Mouse (Mus musculus) cortical plate, adult 2 months (tissue): Measurements from ENCODE around the gene Ccdc162. TPM values are rescaled to one million over a fixed set of nuclear protein-coding genes. Genes with fewer than 3 reads are reported as not detected.

Experiments used
- H3K27ac ChIP-seq: fragments of 200-500 bp; 2 replicates; pipeline ENCODE4 v1.5.1; 2012; ENCODE audit warnings: low read length, control low read depth, inconsistent platforms; ENCODE audit not compliant: insufficient read depth
- H3K4me1 ChIP-seq: fragments of 200-500 bp; 2 replicates; pipeline ENCODE4 v1.6.1; 2011; ENCODE audit warnings: low read length; ENCODE audit not compliant: control insufficient read depth, insufficient read depth
- H3K4me3 ChIP-seq: fragments of 200-500 bp; 2 replicates; pipeline ENCODE4 v1.5.1; 2011; ENCODE audit warnings: mild to moderate bottlenecking, low read length, control low read depth; ENCODE audit not compliant: insufficient read depth
- CTCF ChIP-seq: fragments of 200-500 bp; IDR thresholded peaks from 2 replicates; pipeline ENCODE4 v1.5.1; 2011; ENCODE audit warnings: mild to moderate bottlenecking, control low read depth, low read length; ENCODE audit not compliant: insufficient read depth; ENCODE audit errors: extremely low read depth
- POLR2A ChIP-seq: fragments of 200-500 bp; IDR thresholded peaks from 2 replicates; pipeline ENCODE4 v1.6.1; 2011; ENCODE audit warnings: mild to moderate bottlenecking, low read length, control low read depth; ENCODE audit not compliant: insufficient read depth; ENCODE audit errors: extremely low read depth
- polyA plus RNA-seq: library from polyadenylated mRNA; depleted of rRNA; stranded (reverse); fragments of >200 nt; gene quantifications from 2 replicates; pipeline ENCODE4 v1.2.3, GENCODE M21; 2012

The Ccdc162 gene
- polyA plus RNA-seq, 1 experiment = 0.88 TPM

DNA sequence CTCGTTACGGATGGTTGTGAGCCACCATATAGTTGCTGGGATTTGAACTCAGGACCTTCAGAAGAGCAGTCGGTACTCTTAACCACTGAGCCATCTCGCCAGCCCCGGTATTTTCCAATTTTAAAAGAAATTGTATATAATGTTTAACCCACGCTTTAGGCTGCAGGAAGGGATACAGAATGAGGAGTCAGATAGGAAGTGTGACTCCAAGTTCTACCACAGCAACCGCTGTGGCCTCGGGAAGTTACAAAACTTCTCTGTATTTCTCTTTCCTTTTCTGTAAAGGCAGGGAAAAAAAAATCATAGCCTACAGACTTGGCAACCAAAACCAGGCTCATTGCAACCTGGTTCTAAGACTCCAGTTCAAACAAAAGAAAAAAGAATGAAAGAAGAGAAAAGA lies 122.0 kb downstream of the Ccdc162 start:
- TF ChIP-seq CTCF (no peak), POLR2A (no peak)
- H3K27ac ChIP-seq = no peak overlapping the region
- H3K4me1 ChIP-seq = no peaks in the 10 kb centered on the region
- no peak overlapping the region for H3K4me3 ChIP-seq

DNA sequence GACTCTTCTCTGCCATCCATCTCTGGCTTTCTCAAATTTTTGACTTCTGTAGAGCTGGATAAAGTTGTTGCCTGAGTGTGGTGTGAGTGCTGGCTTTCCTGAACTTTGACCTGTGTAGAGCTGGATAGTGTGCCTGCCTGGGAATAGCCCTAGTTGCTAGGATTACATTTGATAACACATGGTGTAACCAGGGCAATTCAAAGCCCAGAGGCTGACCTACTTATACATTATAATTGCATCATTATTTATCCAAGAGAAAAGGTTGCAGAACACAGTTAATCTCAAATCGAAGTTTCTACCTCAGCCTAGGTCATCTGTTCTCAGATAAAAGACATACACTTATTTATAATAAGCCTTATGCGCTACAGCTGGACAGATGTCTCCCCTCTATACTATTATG lies 127.8 kb downstream of the Ccdc162 start:
- Histone ChIP-seq H3K27ac (no peak overlapping the region), H3K4me3 (no peak overlapping the region), H3K4me1 (no peaks in the 10 kb centered on the region)
- TF ChIP-seq CTCF = no peak
- TF ChIP-seq POLR2A = no peak

DNA sequence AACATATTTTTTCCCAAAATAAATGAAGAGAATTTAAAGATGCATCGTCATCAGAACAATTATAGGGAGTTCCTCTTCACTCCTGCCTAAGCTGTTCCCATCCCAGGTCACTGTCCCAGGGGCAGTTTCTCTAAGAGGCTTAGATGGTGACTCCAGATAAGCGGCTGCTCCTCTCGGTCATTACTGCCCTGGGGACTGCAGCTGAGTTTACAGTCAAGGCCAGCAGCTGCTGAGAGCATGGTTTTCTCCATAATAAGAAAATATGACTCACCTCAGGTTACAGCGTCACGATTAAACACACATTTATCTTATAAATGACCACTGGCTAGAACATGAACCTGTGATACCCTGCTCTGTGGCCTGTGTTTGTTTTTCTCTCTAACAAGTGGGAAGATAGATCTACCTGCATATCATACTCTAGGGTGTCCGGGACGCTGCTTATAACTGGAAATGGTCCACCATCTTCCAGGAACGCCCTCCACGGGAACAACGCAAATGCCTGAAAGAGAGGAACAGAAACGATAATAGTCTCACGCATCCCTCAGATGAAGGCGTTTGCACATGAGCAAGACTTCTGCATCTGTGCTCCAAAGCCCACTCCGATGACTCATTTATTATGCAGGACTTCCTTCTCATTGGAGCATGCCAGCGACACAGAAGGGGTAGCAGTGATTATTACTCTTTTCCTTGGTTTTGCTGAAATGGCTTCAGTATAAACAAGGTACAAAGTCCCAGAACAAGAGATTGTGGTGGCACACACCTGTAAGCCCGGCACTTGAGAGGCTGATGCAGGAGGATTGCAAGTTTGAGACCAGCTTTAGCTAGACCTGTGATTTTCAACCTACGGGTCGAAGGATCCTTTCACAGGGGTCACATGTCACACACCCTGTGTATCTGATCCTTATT lies 129.2 kb downstream of the Ccdc162 start:
- no peak for TF ChIP-seq CTCF
- no peak for TF ChIP-seq POLR2A

DNA sequence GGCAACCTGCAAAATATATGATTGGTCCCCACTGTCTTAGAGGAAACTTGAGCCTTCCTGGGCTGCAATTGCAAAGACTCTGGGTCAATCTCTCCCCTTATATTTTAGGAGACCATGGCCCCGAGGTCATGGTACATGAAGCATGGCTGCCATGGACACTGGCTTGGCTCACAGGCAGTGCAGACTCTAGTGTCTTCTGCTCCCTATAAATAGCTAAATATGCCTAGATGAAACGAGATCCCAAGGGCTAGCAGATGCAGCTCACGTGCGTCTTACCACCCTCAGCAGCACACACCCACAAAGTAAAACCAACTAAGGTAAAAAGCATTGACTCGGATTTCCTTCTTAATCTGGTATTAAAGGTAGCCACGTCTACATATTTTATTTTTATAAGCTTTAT lies 133.1 kb downstream of the Ccdc162 start:
- Histone ChIP-seq H3K4me3 (no peak overlapping the region), H3K4me1 (no peaks in the 10 kb centered on the region), H3K27ac (no peak overlapping the region)
- no peak for TF ChIP-seq POLR2A
- no peak for TF ChIP-seq CTCF

More for the DNA sequence above, 129.2 kb downstream of the Ccdc162 start:
- Histone ChIP-seq H3K4me3 (no peak overlapping the region), H3K4me1 (no peaks in the 10 kb centered on the region), H3K27ac (no peak overlapping the region)

DNA sequence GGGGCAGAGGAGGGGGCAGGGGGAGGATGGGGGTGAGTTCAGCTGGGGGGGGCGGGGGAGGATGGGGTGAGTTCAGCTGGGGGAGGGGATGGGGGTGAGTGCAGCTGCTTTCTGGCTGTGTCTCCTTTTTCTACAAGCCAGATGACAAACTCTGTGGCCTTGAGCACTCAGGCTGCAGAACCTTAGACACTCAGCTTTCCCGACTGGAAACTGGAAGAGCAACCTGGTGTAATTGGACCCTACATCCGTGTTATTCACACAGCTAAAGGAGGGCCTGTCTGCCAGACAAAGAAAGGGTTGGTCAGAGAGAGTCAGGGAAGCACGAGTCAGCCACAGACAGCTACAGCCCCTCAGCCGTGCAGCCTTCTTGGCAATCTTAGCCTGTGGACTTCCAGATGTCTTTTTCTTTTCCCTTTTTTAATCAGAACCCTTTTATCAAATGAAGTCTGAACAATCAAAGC lies 133.5 kb downstream of the Ccdc162 start:
- H3K4me1 ChIP-seq = no peaks in the 10 kb centered on the region
- no peak overlapping the region for H3K4me3 ChIP-seq
- TF ChIP-seq POLR2A (no peak), CTCF (no peak)
- H3K27ac ChIP-seq = no peak overlapping the region

DNA sequence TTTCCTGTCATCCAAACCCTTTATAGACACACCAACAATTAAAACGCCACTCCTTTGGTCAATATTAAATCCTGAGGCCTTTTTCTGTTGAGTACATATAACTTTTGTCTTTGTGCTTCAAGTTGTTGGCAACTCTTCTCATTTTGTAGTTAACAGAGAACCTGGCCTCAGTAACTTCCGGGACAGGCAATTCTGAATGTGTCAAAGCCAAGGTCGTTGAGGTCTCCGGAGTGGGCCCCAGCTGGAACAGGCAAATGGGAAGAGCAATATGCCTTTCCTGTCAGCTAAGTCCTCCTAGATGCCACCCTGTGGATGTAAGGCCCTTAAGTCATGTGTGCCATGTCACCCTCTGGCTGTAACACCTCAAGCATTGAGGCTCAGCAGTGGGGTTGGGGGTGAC lies 136.0 kb downstream of the Ccdc162 start:
- no peaks in the 10 kb centered on the region for H3K4me1 ChIP-seq
- TF ChIP-seq CTCF (no peak), POLR2A (no peak)
- H3K4me3 ChIP-seq = no peak overlapping the region
- no peak overlapping the region for H3K27ac ChIP-seq

DNA sequence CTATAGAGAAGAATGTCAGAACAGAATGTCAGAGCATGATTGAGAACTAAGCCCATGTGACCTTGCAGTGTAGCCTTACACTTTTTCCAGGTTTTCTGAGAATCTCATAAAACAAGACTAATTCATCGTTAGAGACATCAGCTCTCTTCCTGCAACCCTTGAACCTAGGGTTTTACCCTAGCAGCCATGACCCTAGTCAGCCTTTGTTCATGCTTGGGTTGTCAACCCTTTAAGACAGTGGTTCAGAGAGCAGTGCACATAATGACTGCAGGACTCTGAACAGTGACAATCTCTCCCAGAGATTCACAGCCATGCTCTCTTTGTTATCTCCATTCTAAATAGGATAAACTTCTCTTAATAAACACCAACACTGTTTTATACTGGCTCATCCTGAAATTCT lies 137.9 kb downstream of the Ccdc162 start:
- TF ChIP-seq CTCF (no peak), POLR2A (no peak)
- Histone ChIP-seq H3K4me3 (no peak overlapping the region), H3K4me1 (no peaks in the 10 kb centered on the region)

DNA sequence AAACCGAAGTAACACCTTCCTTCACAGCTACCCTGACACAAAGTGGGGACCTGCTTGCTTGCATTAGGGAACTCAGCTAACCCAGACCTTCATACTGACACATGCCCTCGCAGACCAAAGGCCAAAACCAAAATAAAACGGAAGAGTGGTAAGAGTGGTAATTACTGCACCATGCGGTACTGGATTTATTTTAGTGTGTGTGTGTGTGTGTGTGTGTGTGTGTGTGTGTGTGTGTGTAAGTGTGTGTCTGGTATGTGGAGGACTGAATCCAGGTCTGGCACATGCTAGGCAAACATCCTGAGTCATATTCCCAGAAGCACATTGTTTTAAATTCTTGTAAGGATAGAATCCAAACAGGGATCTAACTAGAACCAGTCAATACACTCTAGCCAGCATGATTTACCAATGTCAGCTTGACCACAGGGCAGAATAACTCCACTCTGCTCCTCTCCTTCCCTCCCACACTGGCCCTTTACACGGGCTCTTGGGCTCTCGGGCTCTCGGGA lies 140.1 kb downstream of the Ccdc162 start:
- H3K4me1 ChIP-seq = peaks cover 4% of the 10 kb centered on the region; the same call in 1 of the 2 replicates
- no peak overlapping the region for H3K4me3 ChIP-seq
- no peak overlapping the region for H3K27ac ChIP-seq
- no peak for TF ChIP-seq CTCF
- TF ChIP-seq POLR2A = no peak

More for the DNA sequence above, 137.9 kb downstream of the Ccdc162 start:
- no peak overlapping the region for H3K27ac ChIP-seq

DNA sequence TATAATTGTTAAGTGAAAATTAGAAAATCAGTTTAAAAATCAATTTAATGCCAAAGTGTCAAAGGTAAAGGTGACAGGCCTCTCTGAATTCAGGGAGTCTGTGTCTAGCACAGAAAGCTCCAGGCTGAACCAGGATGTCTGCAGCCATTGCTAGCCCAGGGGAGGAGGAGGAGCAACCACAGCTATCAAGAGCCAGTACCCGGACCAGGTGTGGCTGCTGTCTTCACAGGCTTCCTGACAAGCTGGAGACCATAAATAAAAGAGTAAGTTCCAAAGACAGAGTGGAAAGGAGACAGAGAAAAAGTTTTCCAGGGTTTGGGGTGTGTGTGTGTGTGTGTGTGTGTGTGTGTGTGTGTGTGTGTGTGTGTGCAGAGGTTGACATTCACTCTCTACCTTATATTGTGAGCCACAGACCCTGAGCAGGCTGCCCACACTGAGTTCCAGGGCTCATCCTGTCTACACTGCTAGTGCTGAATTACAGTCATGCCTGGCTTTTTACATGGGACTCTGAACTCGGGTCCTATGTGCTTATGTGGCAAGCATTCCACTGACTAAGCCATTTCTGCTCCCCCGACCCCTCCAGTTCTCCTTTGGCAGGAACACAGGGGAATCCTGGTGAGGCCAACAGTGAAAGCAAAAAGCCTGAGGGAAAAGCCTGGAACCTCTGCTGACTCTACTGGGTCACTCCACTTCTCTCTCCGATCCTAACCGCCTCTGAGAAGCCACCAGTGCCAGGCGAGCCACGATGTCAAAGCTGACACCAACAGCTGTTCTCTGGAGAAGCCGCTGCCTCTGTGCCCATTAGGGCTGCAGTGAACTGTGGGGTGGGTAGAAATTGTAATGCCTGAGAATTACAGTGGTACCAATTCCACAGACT lies 140.7 kb downstream of the Ccdc162 start:
- Histone ChIP-seq H3K4me3 (no peak overlapping the region), H3K4me1 (peaks cover 4% of the 10 kb centered on the region; the same call in 1 of the 2 replicates), H3K27ac (no peak overlapping the region)
- no peak for TF ChIP-seq CTCF
- TF ChIP-seq POLR2A = no peak

DNA sequence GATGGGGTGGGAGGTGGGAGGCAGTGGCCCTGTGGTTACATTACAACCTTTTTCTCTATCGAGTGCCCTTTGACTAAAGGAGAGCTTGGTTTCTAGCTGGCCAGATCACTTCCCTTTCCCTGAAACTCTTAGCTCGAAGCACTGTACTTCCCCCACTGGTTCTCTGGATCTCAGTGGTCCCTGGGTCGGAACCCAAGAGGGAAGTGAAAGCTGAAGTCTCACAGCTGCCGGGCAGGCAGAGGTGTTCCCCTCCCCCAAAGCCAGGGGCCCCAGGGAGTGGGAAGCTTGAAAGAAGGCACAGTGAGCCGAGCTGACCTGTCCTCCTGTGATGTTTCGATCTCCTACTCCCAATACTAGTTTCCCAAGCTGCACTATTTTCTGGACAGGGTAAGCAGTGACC lies 143.2 kb downstream of the Ccdc162 start:
- TF ChIP-seq CTCF (no peak), POLR2A (no peak)
- H3K27ac ChIP-seq = no peak overlapping the region

More for the DNA sequence above, 143.2 kb downstream of the Ccdc162 start:
- Histone ChIP-seq H3K4me1 (peaks cover 4% of the 10 kb centered on the region; the same call in 1 of the 2 replicates), H3K4me3 (no peak overlapping the region)
